Mouse (Mus musculus) spleen, postnatal 10 days (tissue): ENCODE results near the gene Cd248.

Source experiments
- DNase-seq, 2 experiments: peaks; one replicate each; pipeline ENCODE4 v3.0.0; 2021 to 2022; ENCODE audit warnings: low spot score in 2 of 2

Gene Cd248

DNA sequence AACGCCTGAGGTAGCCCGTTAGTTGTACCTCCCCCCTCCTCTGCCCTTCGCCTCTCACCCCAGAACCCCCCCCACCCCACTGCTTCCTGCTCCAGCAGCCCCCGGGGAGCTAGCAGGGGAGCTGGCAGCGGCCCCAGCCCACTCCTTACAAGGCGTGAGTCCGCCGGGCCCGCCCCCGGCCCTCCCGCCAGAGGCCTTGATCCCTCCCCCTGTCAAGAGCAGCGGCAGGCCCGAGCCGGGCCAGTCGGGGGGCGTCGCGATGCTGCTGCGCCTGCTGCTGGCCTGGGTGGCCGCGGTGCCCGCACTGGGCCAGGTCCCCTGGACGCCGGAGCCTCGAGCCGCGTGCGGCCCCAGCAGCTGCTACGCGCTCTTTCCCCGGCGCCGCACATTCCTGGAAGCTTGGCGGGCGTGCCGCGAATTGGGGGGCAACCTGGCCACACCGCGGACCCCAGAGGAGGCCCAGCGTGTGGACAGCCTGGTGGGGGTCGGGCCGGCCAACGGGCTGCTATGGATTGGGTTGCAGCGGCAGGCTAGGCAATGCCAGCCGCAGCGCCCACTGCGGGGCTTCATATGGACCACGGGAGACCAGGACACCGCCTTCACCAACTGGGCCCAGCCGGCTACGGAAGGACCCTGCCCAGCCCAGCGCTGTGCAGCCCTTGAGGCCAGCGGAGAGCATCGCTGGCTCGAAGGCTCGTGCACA lies at the start of gene Cd248:
Cd248 (plus strand) TSS at position 212 of the 703 bp plus-strand sequence.
- peak in 1 of 2 experiments; percentile 45 for DNase-seq

DNA sequence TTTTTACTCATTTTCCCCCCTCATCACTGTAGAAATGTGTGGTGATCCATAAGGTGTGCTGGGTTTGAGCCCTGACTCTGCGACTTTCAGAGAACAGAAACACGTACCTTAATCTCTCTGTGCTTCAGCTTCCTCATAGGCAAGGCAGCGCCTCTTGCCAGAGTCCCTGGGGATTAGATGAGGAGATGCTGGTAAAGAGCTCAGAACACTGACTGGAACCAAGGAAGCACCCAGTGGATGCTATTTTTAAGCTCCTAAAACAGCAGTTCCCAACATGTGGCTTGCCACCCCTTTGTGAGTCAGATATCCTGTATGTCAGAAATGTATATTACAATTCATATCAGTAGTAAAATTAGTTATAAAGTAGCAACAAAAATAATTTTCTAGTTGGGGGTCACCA lies 49.7 kb upstream of the Cd248 start:
- no peak for DNase-seq

DNA sequence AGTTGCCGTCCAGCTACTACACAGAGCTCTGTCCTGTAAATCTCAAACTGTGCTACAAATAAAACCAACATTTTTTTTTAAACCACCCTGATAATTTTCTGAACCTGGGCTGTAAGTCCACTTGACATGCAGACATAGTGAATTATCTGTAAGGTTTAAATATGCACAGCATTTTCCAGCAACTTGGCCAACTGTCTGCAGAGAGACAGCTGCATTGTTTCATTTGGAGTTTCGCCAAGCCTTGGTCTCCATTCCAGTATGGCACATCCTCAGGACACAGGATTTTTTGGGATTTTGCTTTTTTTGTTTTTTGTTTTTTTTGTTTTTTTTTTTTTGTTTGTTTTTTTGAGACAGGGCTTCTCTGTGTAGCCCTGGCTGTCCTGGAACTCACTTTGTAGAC lies 46.5 kb upstream of the Cd248 start:
- DNase-seq = no peak

DNA sequence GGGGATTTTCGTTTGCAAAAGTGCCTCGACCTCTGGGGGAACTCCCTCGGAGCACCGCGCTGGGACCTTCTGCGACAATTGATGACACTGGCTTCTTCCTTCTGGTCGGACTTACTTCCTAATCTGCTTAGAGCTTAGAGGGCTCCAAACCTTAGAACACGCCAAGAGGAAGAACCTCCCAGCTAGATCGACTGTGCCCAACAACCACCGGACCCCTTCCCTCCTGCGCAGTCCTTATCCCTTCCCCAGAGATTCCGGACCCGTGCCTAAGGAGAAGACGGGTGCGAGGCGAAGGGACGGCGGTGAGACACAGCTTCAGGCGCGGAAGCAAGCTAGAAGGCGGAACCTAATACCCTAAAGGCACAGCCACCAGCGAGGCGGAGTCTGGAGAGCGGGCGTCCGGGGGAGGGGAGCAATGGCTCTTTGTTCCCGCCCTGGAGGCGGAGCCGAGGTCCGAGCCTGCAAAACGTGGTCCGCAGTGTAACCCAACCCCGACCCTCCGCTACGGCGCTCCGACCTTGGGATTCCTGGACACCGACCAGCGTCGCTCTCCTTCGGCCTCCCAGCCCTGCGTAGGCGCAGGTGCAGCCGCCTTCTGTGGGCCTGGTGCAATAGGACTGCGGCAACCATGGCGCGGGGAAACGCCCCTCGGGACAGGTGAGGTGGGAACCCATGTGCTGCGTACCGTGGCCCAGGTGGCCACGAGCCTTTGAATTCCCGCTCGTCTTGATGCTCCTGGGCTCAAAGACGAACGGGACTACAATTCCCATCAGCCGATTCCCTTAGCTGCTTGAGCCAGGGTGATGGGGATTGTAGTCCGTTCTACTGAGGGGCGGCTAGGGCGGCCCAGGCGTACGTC lies 44.0 kb upstream of the Cd248 start, which contains the start of gene Slc29a2:
Slc29a2 (plus strand) TSS at position 240 of the 859 bp plus-strand sequence.
- DNase-seq = peak; percentile 69 to 88

DNA sequence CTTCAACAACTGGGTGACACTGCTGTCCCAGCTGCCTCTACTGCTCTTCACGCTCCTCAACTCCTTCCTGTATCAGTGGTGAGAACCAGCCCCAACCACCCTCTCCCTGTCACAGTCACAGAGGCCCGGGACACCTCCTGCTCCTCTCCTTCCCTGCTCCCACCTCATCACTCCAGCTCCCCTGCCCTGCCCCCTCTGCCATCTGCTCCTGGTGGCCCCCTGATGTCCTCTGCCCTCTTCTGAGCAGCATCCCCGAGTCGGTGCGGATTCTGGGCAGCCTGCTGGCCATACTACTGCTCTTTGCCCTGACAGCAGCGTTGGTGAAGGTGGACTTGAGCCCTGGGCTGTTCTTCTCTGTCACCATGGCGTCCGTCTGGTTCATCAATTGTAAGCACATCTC lies 41.8 kb upstream of the Cd248 start:
- no peak for DNase-seq

DNA sequence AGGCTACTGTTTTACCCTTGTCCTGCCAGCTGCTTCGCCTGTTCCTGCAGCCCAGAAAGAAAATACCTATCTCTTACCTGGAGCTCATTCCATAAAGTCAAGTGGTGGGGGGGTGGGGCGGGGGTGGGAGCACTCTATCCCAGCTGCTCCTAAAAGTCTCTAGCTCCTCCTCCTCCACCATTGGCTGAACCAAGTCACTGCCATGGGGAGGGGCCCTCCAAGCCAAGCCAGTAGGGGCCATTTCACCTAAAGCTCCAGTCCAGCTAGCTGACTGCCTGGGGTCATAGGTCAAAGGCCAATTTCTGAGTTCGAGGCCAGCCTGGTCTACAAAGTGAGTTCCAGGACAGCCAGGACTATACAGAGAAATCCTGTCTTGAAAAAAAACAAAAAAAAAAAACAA lies 35.2 kb upstream of the Cd248 start:
- no peak for DNase-seq

DNA sequence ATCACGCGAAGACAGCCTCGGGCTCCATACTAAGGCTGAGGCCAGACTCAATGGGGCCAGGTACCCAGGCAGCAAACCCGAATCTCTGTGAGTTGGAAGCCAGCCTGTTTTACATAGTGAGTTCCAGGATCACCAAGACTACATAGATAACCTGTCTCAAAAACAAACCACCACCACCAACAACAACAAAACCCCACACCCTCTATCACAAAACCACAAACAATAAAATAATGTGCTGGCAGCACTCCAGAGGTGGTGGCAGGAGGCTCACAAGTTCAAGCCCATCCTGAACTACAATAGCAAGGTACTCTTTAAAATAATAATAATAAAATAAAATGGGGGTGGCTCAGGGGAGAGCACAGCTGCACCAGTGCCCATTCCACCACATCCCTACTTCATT lies 31.3 kb upstream of the Cd248 start:
- DNase-seq = no peak

DNA sequence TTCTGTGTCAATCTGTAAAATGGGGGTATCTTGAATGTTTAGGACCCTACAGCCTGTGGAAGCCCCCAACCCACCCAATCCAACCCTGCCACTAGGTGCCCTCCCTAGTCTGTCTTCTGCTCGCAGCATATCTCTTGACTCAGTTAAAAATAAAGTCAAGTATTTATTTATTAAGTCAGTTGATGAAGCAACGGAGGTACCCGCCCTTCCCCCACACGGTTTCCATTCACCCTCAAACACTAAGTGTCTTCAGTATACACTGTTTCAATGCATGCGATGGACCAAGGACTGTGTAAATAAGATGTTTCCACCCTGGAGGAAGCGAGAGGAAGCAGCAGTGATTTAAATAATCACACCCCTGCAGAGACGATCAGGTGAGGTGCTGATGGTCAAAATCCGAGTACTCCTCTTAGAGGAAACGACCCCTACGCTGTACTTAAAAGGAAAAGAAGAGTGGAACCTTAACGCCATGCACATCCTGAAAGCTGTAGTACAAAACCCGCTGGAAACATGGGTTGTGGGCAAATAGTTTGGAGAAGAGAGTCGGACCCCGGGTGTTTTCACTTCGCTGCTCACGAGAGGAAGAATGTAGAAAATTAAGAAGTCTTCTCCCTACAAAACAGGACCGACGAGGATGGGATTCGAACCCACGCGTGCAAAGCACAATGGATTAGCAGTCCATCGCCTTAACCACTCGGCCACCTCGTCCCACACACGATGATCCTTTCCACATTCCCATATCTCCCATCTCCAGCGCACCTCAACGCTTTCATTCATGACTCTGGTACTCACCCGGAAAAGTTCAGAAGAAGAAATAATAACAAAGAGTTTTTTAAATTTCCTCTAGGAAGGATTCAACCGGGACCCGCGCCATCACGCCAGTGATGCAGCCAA lies 30.0 kb upstream of the Cd248 start:
- DNase-seq = peak; percentile 35 to 63

DNA sequence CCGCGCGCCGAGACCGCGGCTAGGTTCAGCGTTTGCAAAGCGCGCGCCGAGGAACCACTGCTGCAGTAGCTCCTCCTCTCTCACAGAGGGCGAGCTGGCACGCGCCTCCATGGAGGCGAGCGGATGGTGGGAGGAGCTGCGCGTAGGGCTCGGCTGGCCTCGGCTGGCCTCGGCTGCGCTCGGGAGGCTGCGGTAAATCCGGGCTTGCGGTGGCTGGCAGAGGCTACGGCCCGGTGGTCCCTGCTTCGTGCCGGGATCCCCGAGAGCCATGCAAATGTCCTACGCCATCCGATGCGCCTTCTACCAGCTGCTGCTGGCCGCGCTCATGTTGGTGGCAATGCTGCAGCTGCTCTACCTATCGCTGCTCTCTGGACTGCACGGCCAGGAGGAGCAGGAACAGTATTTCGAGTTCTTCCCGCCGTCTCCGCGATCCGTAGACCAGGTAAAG lies 29.1 kb upstream of the Cd248 start, which contains the start of the genes B4gat1 and AC124502.3:
B4gat1 (plus strand) TSS at position 118 of the 448 bp plus-strand sequence.
AC124502.3 (plus strand) TSS at position 183 of the 448 bp plus-strand sequence.
- DNase-seq = peak; percentile 69 to 87

DNA sequence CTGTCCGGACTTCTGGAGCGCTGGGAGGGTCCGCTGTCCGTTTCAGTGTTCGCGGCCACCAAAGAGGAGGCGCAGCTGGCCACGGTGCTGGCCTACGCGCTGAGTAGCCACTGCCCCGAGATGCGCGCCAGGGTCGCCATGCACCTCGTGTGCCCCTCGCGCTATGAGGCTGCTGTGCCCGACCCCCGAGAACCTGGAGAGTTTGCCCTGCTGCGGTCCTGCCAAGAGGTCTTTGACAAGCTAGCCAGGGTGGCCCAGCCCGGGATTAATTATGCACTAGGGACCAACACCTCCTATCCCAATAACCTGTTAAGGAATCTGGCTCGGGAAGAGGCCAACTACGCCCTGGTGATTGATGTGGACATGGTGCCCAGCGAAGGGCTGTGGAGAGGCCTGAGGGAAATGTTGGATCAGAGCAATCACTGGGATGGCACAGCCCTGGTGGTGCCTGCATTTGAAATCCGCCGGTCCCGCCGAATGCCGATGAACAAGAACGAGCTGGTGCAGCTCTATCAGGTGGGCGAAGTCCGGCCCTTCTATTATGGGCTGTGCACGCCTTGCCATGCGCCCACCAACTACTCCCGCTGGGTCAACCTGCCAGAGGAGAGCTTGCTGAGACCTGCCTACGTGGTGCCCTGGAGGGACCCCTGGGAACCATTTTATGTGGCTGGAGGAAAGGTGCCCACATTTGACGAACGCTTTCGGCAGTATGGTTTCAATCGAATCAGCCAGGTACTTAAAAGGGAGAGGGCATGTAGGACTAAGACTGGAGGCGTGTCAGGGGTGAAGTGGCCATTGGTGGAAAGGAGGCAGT lies 28.4 kb upstream of the Cd248 start:
- DNase-seq = no peak

DNA sequence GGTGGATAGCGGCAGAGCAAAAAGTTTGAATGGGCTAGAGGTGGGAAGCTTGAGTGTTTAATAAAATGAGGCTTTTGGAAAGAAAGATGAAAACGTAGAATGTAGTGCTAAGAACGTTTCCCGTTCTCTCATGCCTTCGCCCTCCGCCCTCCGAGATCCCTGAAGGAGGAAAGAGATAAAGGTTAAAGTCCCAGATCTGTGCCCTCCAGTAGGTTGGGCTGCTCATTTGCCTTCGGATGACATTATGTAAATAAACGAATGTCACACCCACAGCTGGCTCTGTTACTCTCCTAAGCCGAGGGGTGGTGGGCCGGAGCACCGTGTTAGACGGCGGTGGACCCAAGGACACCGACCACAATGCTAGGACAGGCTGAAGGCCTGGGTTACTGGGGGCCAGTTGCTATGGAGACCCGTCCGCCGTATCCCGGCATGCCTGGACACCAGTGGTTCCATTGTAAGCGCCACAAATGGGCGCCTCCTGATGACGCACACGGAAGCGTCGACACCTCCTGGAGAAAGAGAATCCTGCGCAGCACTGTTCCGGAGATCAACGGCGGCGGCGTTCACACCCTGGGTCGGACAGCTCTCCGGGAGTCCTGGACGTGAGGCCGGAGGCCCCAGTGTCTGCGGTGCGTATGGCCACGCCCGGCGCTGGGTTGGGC lies 26.9 kb upstream of the Cd248 start, which contains the start of gene Brms1:
Brms1 (plus strand) TSS at position 493 of the 662 bp plus-strand sequence.
- DNase-seq = peak; percentile 79 to 92

DNA sequence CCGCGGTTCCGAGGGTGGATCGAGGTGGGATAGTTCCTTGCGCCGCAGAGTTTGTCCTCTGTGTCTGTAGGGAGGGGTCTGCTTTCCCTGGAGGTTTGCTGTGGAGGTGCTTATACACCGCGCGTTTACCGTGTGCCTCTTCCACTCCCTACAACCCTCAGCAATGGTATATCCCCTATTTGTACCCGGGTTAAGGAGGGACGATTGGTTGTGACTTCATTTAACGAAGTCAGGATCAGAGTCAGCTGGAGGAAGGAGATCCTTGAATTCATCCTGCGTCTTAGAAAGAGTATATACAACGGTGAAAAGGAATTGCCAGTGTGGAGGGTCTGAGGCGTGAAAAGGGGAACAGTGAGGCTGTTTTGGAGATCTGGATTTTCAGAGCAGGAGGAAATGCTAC lies 26.3 kb upstream of the Cd248 start:
- DNase-seq = no peak

DNA sequence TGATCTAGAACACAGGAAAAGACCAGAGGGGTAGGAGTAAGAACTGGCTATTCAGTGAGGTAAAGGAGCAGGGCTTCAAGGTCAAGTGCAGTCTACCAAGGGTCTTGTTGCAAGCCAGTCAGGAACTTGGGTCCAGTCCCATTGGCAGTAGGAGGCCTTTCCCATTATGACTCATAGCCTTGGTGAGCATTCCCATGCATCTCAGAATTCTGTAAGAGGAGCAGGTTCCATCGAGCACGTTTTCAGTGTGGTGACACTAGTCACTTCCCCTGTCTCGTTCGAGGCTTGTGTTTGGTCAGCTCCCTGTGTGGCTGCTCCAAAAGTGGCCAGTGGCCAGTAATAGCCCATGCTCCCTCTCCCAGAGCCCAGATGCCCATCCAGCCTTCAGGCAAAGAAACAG lies 22.3 kb upstream of the Cd248 start:
- DNase-seq = no peak

DNA sequence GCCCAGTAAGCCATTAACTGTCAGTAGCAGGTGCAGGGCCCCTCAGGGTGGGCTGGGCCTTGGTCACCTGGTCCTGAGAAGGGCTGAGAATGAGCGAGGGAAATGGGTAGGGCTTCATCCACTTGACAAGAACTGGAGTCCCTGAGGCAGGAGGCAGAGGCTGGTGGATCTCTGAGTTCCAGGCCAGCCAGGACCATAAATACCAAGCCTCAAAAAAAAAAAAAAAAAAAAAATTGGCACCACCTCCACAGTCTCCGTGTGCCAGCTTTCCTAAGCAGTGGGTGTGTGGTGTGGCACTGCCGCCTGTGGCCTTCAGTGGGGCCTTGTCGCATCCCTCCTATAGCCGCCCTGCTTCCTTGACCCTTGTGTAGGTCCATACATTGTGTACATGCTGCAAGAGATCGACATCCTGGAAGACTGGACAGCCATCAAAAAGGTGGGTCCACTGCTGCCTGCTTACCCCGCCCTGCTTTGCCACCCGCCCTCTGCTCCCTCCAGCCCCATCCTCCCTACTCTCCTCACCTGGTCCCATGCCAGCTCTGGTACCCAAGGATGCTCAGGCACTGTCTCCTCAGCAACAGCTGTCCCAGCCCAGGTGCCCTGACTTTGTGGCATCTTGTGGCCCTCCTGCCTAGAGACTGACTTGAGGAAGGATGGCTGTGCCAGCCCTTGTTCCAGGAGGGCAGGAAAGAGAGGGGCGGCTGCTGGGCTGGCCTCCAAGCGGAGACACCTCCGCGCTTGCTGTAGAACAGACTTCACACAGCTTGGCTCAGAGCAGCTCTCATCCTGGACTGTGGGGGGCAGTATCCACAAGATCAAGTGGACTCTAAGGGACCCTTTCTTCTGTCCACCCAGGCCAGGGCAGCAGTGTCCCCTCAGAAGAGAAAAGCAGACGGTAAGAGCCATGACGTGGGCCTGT lies 19.5 kb upstream of the Cd248 start:
- DNase-seq = no peak

DNA sequence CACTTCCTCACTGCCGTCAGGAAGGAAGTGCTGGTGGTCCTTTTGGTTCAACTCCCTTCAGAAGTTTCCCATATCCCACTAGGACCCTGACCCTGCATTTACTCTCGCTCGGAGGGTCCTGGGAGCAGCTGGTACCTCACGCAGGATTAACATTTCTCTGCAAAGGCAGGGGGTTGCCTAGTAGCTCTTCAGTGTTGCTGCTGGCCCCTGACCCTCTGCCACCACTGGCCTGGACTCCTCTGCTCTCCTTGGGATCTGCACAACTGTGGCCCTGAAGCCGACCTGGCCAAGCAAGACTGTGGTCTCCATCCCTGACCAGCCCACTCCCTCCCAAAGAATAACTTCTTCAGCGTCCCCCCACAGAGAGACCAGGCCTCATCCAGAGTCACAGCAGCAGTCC lies 18.6 kb upstream of the Cd248 start:
- no peak for DNase-seq

DNA sequence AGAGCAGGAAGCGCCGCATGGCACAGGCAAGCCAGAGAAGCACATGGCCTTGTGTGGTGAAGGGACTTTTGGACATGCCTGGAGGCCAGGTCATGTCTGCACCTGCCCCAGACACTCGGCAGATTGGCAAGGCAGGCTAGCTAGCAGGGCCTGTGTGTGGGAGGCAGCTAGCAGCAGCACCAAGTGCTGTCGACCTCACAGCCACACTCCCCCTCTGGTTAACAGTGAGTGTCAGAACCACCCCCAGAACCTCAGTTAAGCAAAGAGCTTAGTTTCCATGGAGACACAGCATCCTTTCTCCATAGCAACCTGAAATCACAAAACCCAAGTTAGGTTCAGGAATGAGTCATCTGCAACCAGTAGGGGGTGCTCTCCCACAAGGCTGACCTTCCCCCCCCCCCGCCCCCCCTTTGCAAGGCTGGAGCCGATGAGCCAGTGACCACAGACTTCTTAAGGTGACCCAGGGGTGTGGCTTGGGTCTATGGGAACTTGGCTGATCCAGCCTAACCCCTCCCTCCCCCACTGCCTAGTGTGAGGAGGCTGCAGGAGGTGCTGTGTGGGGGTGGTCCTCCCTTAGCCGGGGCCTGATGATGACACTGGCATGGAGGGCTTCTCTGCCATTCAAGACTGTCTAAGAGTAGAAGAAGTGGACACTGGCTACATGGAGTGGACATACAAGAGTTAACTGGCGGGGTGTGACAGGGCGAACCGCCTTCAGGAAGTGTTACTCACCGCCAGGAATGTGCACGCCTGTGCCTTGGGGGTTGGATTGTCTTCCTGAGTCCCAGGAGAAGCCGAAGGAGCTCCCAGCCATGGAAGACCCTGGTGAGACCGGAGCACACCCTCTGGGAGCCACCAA lies 17.6 kb upstream of the Cd248 start, which contains the start of gene Rin1:
Rin1 (plus strand) TSS at position 435 of the 859 bp plus-strand sequence.
- peak in 1 of 2 experiments; percentile 46 for DNase-seq

DNA sequence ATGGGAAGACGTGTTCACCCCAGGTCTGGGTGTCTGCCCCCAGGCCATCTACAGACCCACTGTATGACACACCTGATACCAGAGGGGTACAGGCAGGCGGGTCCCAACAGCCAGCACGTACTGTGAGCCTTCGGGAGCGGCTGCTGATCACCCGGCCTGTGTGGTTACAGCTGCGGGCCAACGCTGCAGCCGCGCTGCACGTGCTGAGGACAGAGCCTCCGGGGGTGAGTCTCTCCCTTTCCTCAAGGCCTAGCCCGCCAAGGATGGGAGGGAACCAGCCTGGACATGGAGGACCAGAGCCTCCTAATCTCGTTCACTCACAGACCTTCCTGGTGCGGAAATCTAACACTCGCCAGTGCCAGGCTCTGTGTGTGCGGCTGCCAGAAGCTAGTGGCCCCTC lies 16.8 kb upstream of the Cd248 start:
- DNase-seq = no peak

DNA sequence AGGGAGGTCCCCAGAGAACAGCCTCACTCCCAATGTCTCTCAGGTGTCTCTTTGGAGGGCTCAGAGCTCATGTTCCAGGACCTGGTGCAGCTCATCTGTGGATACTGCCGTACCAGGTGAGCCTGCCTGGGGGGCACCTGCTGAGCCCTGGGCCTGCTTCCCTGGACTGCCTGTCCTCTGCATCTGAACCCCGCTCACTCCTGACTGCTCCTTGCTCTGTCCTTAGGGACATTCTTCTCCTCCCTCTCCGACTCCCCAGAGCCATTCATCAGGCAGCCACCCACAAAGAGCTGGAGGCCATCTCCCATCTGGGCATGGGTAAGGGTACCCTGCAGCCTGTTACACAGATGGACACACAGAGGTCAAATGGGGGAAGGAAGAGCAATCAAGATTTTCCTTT lies 16.4 kb upstream of the Cd248 start:
- no peak for DNase-seq
